Mouse (Mus musculus) limb, embryonic 13.5 days (tissue): ENCODE results near the gene Pdzrn3. TPM values are rescaled to one million over a fixed set of nuclear protein-coding genes. Genes with fewer than 3 reads are reported as not detected.

Source experiments
- ATAC-seq: fragments of 200-750 bp; cut with Nextera tagmentation; 2 replicates; pipeline ENCODE4 v1.8.0; 2017; ENCODE audit warnings: low read depth, moderate number of reproducible peaks, moderate TSS enrichment; ENCODE audit not compliant: low FRiP score
- H3K27ac ChIP-seq: fragments of 300-500 bp; sonication (generic); 2 replicates; pipeline ENCODE4 v1.5.1; 2015; ENCODE audit warnings: inconsistent platforms, mild to moderate bottlenecking, moderate library complexity
- H3K27me3 ChIP-seq: fragments of 300-500 bp; sonication (generic); 2 replicates; pipeline ENCODE4 v1.6.1; 2015; ENCODE audit warnings: mild to moderate bottlenecking, inconsistent platforms
- H3K36me3 ChIP-seq: fragments of 300-500 bp; sonication (generic); 2 replicates; pipeline ENCODE4 v1.6.1; 2015; ENCODE audit warnings: inconsistent platforms, mild to moderate bottlenecking, moderate library complexity
- H3K4me1 ChIP-seq: fragments of 300-500 bp; sonication (generic); 2 replicates; pipeline ENCODE4 v1.6.1; 2015; ENCODE audit warnings: inconsistent platforms
- H3K4me2 ChIP-seq: fragments of 300-500 bp; sonication (generic); replicated peaks from 2 replicates; pipeline ENCODE4 v1.6.1; 2015; ENCODE audit warnings: inconsistent platforms, mild to moderate bottlenecking, moderate library complexity
- H3K4me3 ChIP-seq: fragments of 300-500 bp; sonication (generic); 2 replicates; pipeline ENCODE4 v1.5.1; 2015; ENCODE audit warnings: moderate library complexity, mild to moderate bottlenecking, inconsistent platforms
- H3K9ac ChIP-seq: fragments of 300-500 bp; sonication (generic); 2 replicates; pipeline ENCODE4 v1.6.1; 2015; ENCODE audit warnings: mild to moderate bottlenecking, inconsistent platforms
- H3K9me3 ChIP-seq: fragments of 300-500 bp; sonication (generic); 2 replicates; pipeline ENCODE4 v1.6.1; 2016; ENCODE audit warnings: inconsistent platforms
- WGBS: fragments of 180-500 bp; shearing (Covaris S2); methylation state at CpG from one replicate; pipeline ENCODE4 v1.1.7; 2015; 5-methylcytosine and 5-hydroxymethylcytosine counted together
- polyA plus RNA-seq: library from polyadenylated mRNA; unstranded; fragments of >200 nt; fragmentation: Nextera tagmentation; extraction: Ambion mirVana; gene quantifications from 2 replicates; pipeline ENCODE4 v1.2.1, GENCODE M21; 2015

Gene Pdzrn3
- polyA plus RNA-seq, 1 experiment from 2014 or later: 12.9 TPM

DNA sequence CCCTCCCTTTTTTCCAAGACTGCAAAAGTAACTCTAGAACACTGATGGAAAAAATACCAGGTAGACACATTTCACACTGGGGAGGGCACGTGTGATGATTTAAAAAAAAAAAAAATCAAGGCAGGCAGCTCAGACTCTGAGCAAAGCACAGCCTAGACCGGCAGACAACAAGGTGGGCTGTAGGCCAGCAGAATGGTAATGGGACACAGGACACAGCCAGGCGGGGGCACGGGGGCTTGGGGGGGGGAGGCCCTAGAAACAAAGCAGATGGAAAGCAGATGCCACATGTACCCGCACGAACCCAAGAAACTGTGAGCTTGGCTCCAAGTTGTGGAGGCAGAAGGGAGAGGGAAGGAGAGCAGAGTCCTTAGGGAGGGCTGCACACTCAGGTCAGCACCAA is 11.9 kb downstream of the Pdzrn3 start:
- H3K36me3 ChIP-seq: peaks cover 9% of the 10 kb centered on the region
- peak overlapping the region; percentile 14; the same call in 1 of the 2 replicates for H3K4me2 ChIP-seq
- ATAC-seq: no peak
- H3K4me3 ChIP-seq: no peak overlapping the region
- no peaks in the 10 kb centered on the region for H3K27me3 ChIP-seq
- H3K9me3 ChIP-seq: no peaks in the 10 kb centered on the region
- H3K9ac ChIP-seq: no peak overlapping the region
- WGBS: 31% methylated on average over 6 of the region's 6 CpGs
- H3K4me1 ChIP-seq: peaks cover 52% of the 10 kb centered on the region
- H3K27ac ChIP-seq: no peak overlapping the region

DNA sequence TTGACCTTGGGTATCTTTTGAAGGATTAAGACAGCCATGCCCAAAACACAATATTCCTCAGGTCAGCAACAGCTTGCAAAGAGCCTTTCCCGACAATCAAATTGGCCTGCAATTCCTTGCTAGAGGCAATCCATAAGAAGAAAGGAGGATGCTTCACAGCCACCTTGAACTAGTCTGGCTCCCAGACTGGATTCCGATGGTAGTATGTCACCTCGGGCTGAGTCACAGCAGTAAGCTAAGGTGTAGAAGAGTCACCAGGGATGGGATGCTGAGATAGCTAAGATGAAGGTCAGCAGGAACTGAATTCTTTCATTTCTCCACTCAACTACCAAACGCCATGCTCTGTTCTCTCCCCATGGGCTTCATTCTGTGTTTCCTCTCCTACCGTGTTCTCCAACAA is 13.8 kb downstream of the Pdzrn3 start:
- no peak overlapping the region for H3K4me3 ChIP-seq
- WGBS: 82% methylated on average over 5 of the region's 5 CpGs
- H3K4me1 ChIP-seq: peaks cover 56% of the 10 kb centered on the region
- H3K36me3 ChIP-seq: peaks cover 12% of the 10 kb centered on the region
- H3K9me3 ChIP-seq: no peaks in the 10 kb centered on the region
- no peak overlapping the region for H3K27ac ChIP-seq
- ATAC-seq: no peak
- H3K9ac ChIP-seq: no peak overlapping the region
- H3K4me2 ChIP-seq: no peak overlapping the region
- H3K27me3 ChIP-seq: no peaks in the 10 kb centered on the region

GRCm38 (mm10) chr6:101362728-101363127 is 15.0 kb downstream of the Pdzrn3 start:
- H3K4me3 ChIP-seq: no peak overlapping the region
- no peaks in the 10 kb centered on the region for H3K9me3 ChIP-seq
- no peaks in the 10 kb centered on the region for H3K27me3 ChIP-seq
- peaks cover 55% of the 10 kb centered on the region for H3K4me1 ChIP-seq
- H3K36me3 ChIP-seq: peaks cover 12% of the 10 kb centered on the region
- ATAC-seq: no peak
- no peak overlapping the region for H3K4me2 ChIP-seq
- H3K9ac ChIP-seq: no peak overlapping the region
- no peak overlapping the region for H3K27ac ChIP-seq
- WGBS: 75% methylated on average over 5 of the region's 5 CpGs

DNA sequence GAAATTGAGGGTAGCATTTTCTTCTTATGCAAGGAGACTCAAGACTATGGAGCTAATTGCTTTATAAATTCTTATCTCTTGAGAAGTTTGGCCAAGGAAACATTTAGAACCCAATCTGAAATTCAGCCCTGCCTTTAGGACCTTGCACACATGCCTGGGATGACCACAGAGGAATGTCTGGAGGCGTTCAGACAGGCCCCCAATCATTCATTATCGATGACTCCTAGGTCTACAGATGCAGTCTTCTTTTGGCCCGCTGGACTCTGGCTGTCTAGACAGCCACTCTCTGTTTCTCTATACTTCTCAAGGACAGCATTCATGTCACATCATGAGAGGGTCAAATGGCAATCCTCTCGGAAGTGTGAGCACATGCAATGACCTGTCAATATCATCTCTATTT is 15.4 kb downstream of the Pdzrn3 start:
- no peak for ATAC-seq
- Histone ChIP-seq H3K27ac (no peak overlapping the region), H3K9ac (no peak overlapping the region), H3K9me3 (no peaks in the 10 kb centered on the region), H3K4me2 (no peak overlapping the region), H3K4me1 (peaks cover 51% of the 10 kb centered on the region), H3K4me3 (no peak overlapping the region), H3K36me3 (peaks cover 12% of the 10 kb centered on the region), H3K27me3 (no peaks in the 10 kb centered on the region)
- 76% methylated on average over 4 of the region's 4 CpGs for WGBS

DNA sequence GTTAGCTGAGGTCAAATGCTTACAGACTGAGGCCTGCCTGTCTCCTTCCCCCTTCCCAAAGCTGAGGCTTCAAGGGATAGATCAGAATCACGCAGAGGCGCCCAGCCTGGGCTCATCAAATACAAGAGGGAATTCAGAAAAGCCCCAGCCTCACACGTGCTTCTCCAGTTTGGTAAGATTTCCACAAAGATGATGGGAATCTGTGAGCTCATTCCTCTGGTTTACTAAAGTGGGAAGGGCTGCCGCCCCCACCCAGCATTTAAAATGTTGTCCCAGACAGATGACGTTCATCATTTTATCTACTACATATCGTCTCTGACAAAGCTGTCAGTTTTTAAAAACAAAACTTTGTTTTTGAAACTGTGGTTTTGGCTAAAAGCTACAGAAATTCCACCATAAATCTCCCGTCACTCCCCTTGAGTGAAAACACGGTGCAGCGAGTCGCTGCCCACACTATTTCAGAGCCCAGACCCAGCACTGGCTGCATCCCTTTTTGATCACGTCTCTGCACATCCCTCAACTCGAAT is 17.4 kb downstream of the Pdzrn3 start:
- peak; percentile 55; the same call in 1 of the 2 replicates for ATAC-seq
- peaks cover 12% of the 10 kb centered on the region for H3K36me3 ChIP-seq
- H3K4me2 ChIP-seq: no peak overlapping the region
- WGBS: 47% methylated on average over 12 of the region's 12 CpGs
- H3K9ac ChIP-seq: no peak overlapping the region
- H3K4me1 ChIP-seq: peaks cover 33% of the 10 kb centered on the region
- H3K9me3 ChIP-seq: no peaks in the 10 kb centered on the region
- H3K4me3 ChIP-seq: no peak overlapping the region
- no peaks in the 10 kb centered on the region for H3K27me3 ChIP-seq
- no peak overlapping the region for H3K27ac ChIP-seq

GRCm38 (mm10) chr6:101359646-101360045 is 18.1 kb downstream of the Pdzrn3 start:
- Histone ChIP-seq H3K36me3 (peaks cover 12% of the 10 kb centered on the region), H3K9me3 (no peaks in the 10 kb centered on the region), H3K27ac (no peak overlapping the region), H3K4me1 (peaks cover 37% of the 10 kb centered on the region), H3K27me3 (no peaks in the 10 kb centered on the region), H3K9ac (no peak overlapping the region), H3K4me2 (no peak overlapping the region), H3K4me3 (no peak overlapping the region)
- 56% methylated on average over 4 of the region's 4 CpGs for WGBS
- no peak for ATAC-seq

- Histone ChIP-seq H3K9me3 (no peaks in the 10 kb centered on the region), H3K27ac (no peak overlapping the region), H3K36me3 (peaks cover 5% of the 10 kb centered on the region), H3K9ac (no peak overlapping the region), H3K4me3 (no peak overlapping the region), H3K4me1 (peaks cover 39% of the 10 kb centered on the region), H3K27me3 (no peaks in the 10 kb centered on the region), H3K4me2 (no peak overlapping the region)
- 47% methylated on average over 1 of the region's 1 CpGs for WGBS
- no peak for ATAC-seq
Observed at GRCm38 (mm10) chr6:101354887-101355286, 22.8 kb downstream of the Pdzrn3 start.

- peaks cover 35% of the 10 kb centered on the region for H3K4me1 ChIP-seq
- 46% methylated on average over 8 of the region's 8 CpGs for whole genome bisulfite sequencing
- H3K9ac ChIP-seq: no peak overlapping the region
- H3K27ac ChIP-seq: no peak overlapping the region
- no peaks in the 10 kb centered on the region for H3K9me3 ChIP-seq
- no peak overlapping the region for H3K4me3 ChIP-seq
- peak overlapping the region; percentile 16; the same call in 1 of the 2 replicates for H3K4me2 ChIP-seq
- H3K27me3 ChIP-seq: no peaks in the 10 kb centered on the region
- H3K36me3 ChIP-seq: peaks cover 5% of the 10 kb centered on the region
- peak; percentile 57 for ATAC-seq
Observed at GRCm38 (mm10) chr6:101354230-101354881, 23.3 kb downstream of the Pdzrn3 start.

- Histone ChIP-seq H3K4me3 (no peak overlapping the region), H3K9ac (no peak overlapping the region), H3K27me3 (no peaks in the 10 kb centered on the region), H3K27ac (no peak overlapping the region), H3K4me2 (no peak overlapping the region), H3K4me1 (peaks cover 35% of the 10 kb centered on the region), H3K9me3 (no peaks in the 10 kb centered on the region), H3K36me3 (peaks cover 5% of the 10 kb centered on the region)
- no peak for ATAC-seq
- WGBS: 55% methylated on average over 7 of the region's 7 CpGs
Observed at GRCm38 (mm10) chr6:101353701-101354100, 24.0 kb downstream of the Pdzrn3 start.

GRCm38 (mm10) chr6:101352626-101353025 is 25.1 kb downstream of the Pdzrn3 start:
- no peak for ATAC-seq
- WGBS: 77% methylated on average over 10 of the region's 10 CpGs

DNA sequence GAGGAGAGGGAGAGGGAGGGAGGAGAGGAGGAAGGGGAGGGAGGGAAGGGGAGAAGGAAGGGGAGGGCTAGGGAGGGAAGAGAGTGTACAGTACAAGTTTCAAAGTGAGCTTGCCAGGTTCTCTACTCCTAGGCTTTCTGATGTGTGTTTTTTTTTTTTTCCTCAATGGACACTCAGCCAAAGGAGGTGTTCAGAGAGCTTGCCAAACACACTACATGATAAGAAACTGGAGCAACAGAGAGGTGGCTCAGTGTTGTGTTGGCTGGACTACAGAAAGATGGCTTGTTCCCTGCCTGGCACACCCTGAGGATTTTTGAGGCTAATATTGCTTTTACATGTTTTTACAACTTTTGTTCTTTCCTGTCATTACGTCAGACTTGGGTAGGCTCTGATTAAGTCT is 26.6 kb downstream of the Pdzrn3 start:
- Histone ChIP-seq H3K4me1 (peaks cover 31% of the 10 kb centered on the region), H3K36me3 (peaks cover 5% of the 10 kb centered on the region), H3K9ac (no peak overlapping the region), H3K27me3 (no peaks in the 10 kb centered on the region), H3K4me3 (no peak overlapping the region), H3K9me3 (no peaks in the 10 kb centered on the region), H3K27ac (no peak overlapping the region), H3K4me2 (no peak overlapping the region)
- WGBS: 68% methylated on average over 1 of the region's 1 CpGs
- no peak for ATAC-seq

More at GRCm38 (mm10) chr6:101352626-101353025, 25.1 kb downstream of the Pdzrn3 start:
- H3K4me1 ChIP-seq: peaks cover 30% of the 10 kb centered on the region
- no peak overlapping the region for H3K27ac ChIP-seq
- H3K9ac ChIP-seq: no peak overlapping the region
- H3K4me3 ChIP-seq: no peak overlapping the region
- H3K9me3 ChIP-seq: no peaks in the 10 kb centered on the region
- no peak overlapping the region for H3K4me2 ChIP-seq
- H3K36me3 ChIP-seq: peaks cover 5% of the 10 kb centered on the region
- H3K27me3 ChIP-seq: no peaks in the 10 kb centered on the region

DNA sequence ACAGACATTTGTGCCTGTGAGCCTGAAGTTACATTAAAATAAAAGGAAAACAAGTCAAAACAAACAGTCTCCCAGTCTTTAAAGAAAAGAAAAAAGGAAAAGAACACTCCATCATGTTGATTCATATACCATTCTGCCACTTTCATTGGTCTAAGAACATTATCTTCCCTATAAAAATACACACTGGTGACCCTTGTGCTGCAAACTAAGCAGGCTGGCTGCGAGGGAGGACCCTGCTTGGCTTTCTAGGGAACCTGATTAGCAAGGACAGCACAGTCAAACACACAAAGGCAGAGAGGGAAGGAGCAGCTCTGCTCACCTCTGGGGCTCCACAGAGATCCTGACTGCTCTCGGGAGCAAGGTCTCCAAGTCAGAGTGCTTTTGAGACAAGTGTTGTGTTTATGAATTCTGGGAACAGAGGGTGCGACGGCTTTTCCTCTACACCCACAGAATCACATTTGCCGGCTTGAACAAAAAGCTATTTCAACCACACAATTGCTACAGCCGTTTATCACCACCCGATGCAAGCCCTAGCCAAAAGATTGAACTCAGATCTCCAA is 27.2 kb downstream of the Pdzrn3 start:
- Histone ChIP-seq H3K4me3 (no peak overlapping the region), H3K27ac (no peak overlapping the region; the same call in 1 of the 2 replicates), H3K4me1 (peaks cover 36% of the 10 kb centered on the region), H3K36me3 (peaks cover 5% of the 10 kb centered on the region), H3K4me2 (no peak overlapping the region), H3K27me3 (no peaks in the 10 kb centered on the region), H3K9ac (no peak overlapping the region), H3K9me3 (no peaks in the 10 kb centered on the region)
- 57% methylated on average over 7 of the region's 7 CpGs for WGBS
- ATAC-seq: no peak
